Mouse (Mus musculus) kidney, adult 8-10 months (tissue): ENCODE measurements around the gene Npas3.

Experiments
- DNase-seq, 2 experiments: peaks; one replicate each; pipeline ENCODE4 v3.0.0; 2022

Gene Npas3

GRCm38 (mm10) chr12:53605661-53606060 lies 357.2 kb downstream of the Npas3 start:
- no peak for DNase-seq

GRCm38 (mm10) chr12:53612120-53612519 lies 363.6 kb downstream of the Npas3 start:
- no peak for DNase-seq

GRCm38 (mm10) chr12:53621271-53621670 lies 372.8 kb downstream of the Npas3 start:
- DNase-seq: no peak

GRCm38 (mm10) chr12:53623793-53624192 lies 375.3 kb downstream of the Npas3 start:
- no peak for DNase-seq

- no peak for DNase-seq
Observed at GRCm38 (mm10) chr12:53624379-53625021, 376.0 kb downstream of the Npas3 start.

GRCm38 (mm10) chr12:53629483-53630120 lies 381.1 kb downstream of the Npas3 start:
- DNase-seq: no peak

- no peak for DNase-seq
Observed at GRCm38 (mm10) chr12:53630607-53631006, 382.1 kb downstream of the Npas3 start.

- DNase-seq: no peak
Observed at GRCm38 (mm10) chr12:53631315-53632106, 383.0 kb downstream of the Npas3 start.

GRCm38 (mm10) chr12:53638571-53638970 lies 390.1 kb downstream of the Npas3 start:
- no peak for DNase-seq

GRCm38 (mm10) chr12:53647282-53647681 lies 398.8 kb downstream of the Npas3 start:
- DNase-seq: no peak

GRCm38 (mm10) chr12:53656301-53656700 lies 407.8 kb downstream of the Npas3 start:
- no peak for DNase-seq

- DNase-seq: no peak
Observed at GRCm38 (mm10) chr12:53664084-53664483, 415.6 kb downstream of the Npas3 start.

- DNase-seq: no peak
Observed at GRCm38 (mm10) chr12:53671846-53672245, 423.4 kb downstream of the Npas3 start.

GRCm38 (mm10) chr12:53677091-53677630 lies 428.7 kb downstream of the Npas3 start:
- no peak for DNase-seq

GRCm38 (mm10) chr12:53678166-53678565 lies 429.7 kb downstream of the Npas3 start:
- no peak for DNase-seq

- no peak for DNase-seq
Observed at GRCm38 (mm10) chr12:53679161-53679560, 430.7 kb downstream of the Npas3 start.

GRCm38 (mm10) chr12:53680501-53680900 lies 432.0 kb downstream of the Npas3 start:
- DNase-seq: no peak

- peak in 1 of 2 experiments; percentile 4 for DNase-seq
Observed at GRCm38 (mm10) chr12:53682036-53682435, 433.6 kb downstream of the Npas3 start.

- no peak for DNase-seq
Observed at GRCm38 (mm10) chr12:53692471-53692870, 444.0 kb downstream of the Npas3 start.

GRCm38 (mm10) chr12:53694346-53694745 lies 445.9 kb downstream of the Npas3 start:
- no peak for DNase-seq

GRCm38 (mm10) chr12:53695324-53695723 lies 446.8 kb downstream of the Npas3 start:
- DNase-seq: no peak

GRCm38 (mm10) chr12:53697645-53698044 lies 449.2 kb downstream of the Npas3 start:
- DNase-seq: no peak

- no peak for DNase-seq
Observed at GRCm38 (mm10) chr12:53698483-53699227, 450.2 kb downstream of the Npas3 start.
